Mouse (Mus musculus) stomach, postnatal 0 days (tissue): ENCODE results near the gene Ccdc160.

Experiments
- CTCF ChIP-seq: IDR thresholded peaks from 2 replicates; pipeline ENCODE4 v1.5.1; 2016; ENCODE audit warnings: antibody characterized with exemption, low read depth, mild to moderate bottlenecking, moderate library complexity
- EP300 ChIP-seq: optimal IDR thresholded peaks from 2 replicates; pipeline ENCODE3; 2016; ENCODE audit warnings: antibody characterized with exemption

DNA sequence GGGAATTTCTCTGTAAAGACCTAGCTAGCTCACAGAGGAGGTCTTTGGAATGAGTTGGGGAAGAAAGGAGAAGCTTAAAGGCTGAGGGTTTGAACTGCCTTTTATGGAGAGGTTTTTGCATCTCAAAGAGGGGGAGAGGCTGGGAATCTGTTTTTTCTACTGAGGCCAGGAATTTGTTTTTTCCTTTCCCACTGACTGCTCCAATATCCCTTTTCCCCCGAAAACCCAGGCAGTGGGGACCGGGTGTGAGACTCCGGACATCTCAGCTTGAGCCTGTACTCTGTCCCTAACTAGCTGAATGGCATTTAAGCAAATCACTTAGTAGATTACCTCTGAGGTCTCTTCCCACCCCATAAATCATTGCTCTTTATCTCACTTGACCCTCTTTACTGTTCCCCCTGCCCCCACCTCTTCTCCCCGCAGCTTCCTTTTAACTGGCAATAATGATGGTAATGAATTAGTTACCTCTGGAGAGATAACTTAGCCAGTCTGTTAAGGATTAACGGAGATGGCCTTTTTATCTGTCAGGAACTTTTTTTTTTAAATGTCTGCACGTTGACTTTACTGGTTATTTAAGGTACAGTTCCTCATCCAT is 37.4 kb upstream of the Ccdc160 start:
- TF ChIP-seq CTCF, result no peak
- no peak for TF ChIP-seq EP300
